Mouse (Mus musculus) CH12.LX (cell line): ENCODE measurements around the gene Fam187a. TPM values are rescaled to one million over a fixed set of nuclear protein-coding genes. Genes with fewer than 3 reads are reported as not detected.

Experiments
- DNase-seq: peaks from one replicate; pipeline ENCODE4 v3.0.0-alpha.2; 2013; ENCODE audit errors: extremely low read depth
- H3K27ac ChIP-seq: 2 replicates; pipeline ENCODE4 v1.5.1; 2012; ENCODE audit warnings: low read depth, mild to moderate bottlenecking, control low read depth, moderate library complexity; ENCODE audit not compliant: insufficient read depth
- H3K27me3 ChIP-seq: replicated peaks from 2 replicates; pipeline ENCODE3; 2012; ENCODE audit warnings: inconsistent platforms
- H3K36me3 ChIP-seq, 2 experiments: replicated peaks in 1 of 2; 2 replicates each; pipeline versions ENCODE3 to v1.6.1; 2012; ENCODE audit warnings: inconsistent platforms in 1 of 2, low read length in 1 of 2, mild to moderate bottlenecking in 1 of 2, mixed read lengths in 1 of 2, moderate library complexity in 1 of 2; ENCODE audit not compliant: control insufficient read depth in 1 of 2, insufficient read depth in 1 of 2
- H3K4me1 ChIP-seq, 2 experiments: 2 replicates each; pipeline ENCODE4 v1.6.1; 2012; ENCODE audit warnings: inconsistent platforms in 1 of 2, moderate library complexity in 1 of 2; ENCODE audit not compliant: insufficient read depth in 2 of 2, control insufficient read depth in 1 of 2
- H3K4me2 ChIP-seq: 2 replicates; pipeline ENCODE4 v1.6.1; 2012; ENCODE audit warnings: low read depth, mild to moderate bottlenecking, control low read depth; ENCODE audit not compliant: poor library complexity, insufficient read depth, severe bottlenecking
- H3K4me3 ChIP-seq, 3 experiments: fragments of 150-350 bp in 1 of 3; sonication (generic) in 1 of 3; replicated peaks in 1 of 3; 2 replicates each; pipeline versions ENCODE3 to v1.5.1; 2011 to 2012; ENCODE audit warnings: low read depth in 2 of 3, low read length in 2 of 3, mild to moderate bottlenecking in 2 of 3, moderate library complexity in 2 of 3, control low read depth in 1 of 3, improper control_type of control experiment in 1 of 3, inconsistent platforms in 1 of 3, mixed read lengths in 1 of 3; ENCODE audit not compliant: poor library complexity in 1 of 3
- H3K79me2 ChIP-seq: replicated peaks from 2 replicates; pipeline ENCODE4 v1.6.1; 2012; ENCODE audit warnings: mild to moderate bottlenecking, moderate library complexity; ENCODE audit not compliant: control insufficient read depth, poor library complexity, insufficient read depth, severe bottlenecking; ENCODE audit errors: extremely low read depth
- H3K9ac ChIP-seq: 2 replicates; pipeline ENCODE4 v1.6.1; 2012; ENCODE audit warnings: low read depth, mild to moderate bottlenecking, control low read depth, moderate library complexity; ENCODE audit not compliant: insufficient read depth
- H3K9me3 ChIP-seq: replicated peaks from 2 replicates; pipeline ENCODE3; 2012; ENCODE audit warnings: low read length, inconsistent platforms, mixed read lengths
- CHD1 ChIP-seq: IDR thresholded peaks from 2 replicates; pipeline ENCODE4 v1.6.1; 2012; ENCODE audit warnings: low read depth, low read length, improper control_type of control experiment, inconsistent platforms
- CHD2 ChIP-seq: IDR thresholded peaks from 2 replicates; pipeline ENCODE4 v1.6.1; 2011; ENCODE audit warnings: low read length, improper control_type of control experiment
- CTCF ChIP-seq, 2 experiments: IDR thresholded peaks in 1 of 2; conservative IDR thresholded peaks in 1 of 2; 2 replicates each; pipeline ENCODE4 v1.5.1; 2011 to 2012; ENCODE audit warnings: low read depth in 2 of 2, low read length in 2 of 2, improper control_type of control experiment in 1 of 2, inconsistent platforms in 1 of 2, mild to moderate bottlenecking in 1 of 2, moderate library complexity in 1 of 2
- E2F4 ChIP-seq: IDR thresholded peaks from 2 replicates; pipeline ENCODE4 v1.6.1; 2011; ENCODE audit warnings: low read depth, low read length, improper control_type of control experiment; ENCODE audit not compliant: insufficient replicate concordance
- ELF1 ChIP-seq: IDR thresholded peaks from 2 replicates; pipeline ENCODE4 v1.6.1; 2014; ENCODE audit warnings: low read depth, mild to moderate bottlenecking, inconsistent platforms, low read length, improper control_type of control experiment
- IRF4 ChIP-seq: IDR thresholded peaks from 2 replicates; pipeline ENCODE4 v1.6.1; 2014; ENCODE audit warnings: low read depth, mild to moderate bottlenecking, inconsistent platforms, low read length, improper control_type of control experiment
- JUND ChIP-seq: conservative IDR thresholded peaks from 2 replicates; pipeline ENCODE4 v1.6.1; 2011; ENCODE audit warnings: low read depth, low read length, improper control_type of control experiment
- MAX ChIP-seq: IDR thresholded peaks from 2 replicates; pipeline ENCODE4 v1.6.1; 2011; ENCODE audit warnings: low read length, improper control_type of control experiment
- MEF2A ChIP-seq: IDR thresholded peaks from 2 replicates; pipeline ENCODE4 v1.6.1; 2014; ENCODE audit warnings: low read depth, mild to moderate bottlenecking, inconsistent platforms, low read length, improper control_type of control experiment, borderline replicate concordance
- MYC ChIP-seq: IDR thresholded peaks from 2 replicates; pipeline ENCODE4 v1.6.1; 2011; ENCODE audit warnings: low read depth, mild to moderate bottlenecking, improper control_type of control experiment, low read length
- NRF1 ChIP-seq: IDR thresholded peaks from 2 replicates; pipeline ENCODE4 v1.6.1; 2014; ENCODE audit warnings: low read depth, mild to moderate bottlenecking, inconsistent platforms, low read length, improper control_type of control experiment, moderate library complexity
- PAX5 ChIP-seq: IDR thresholded peaks from 2 replicates; pipeline ENCODE4 v1.6.1; 2012; ENCODE audit warnings: low read length, inconsistent platforms, mixed read lengths
- POLR2A ChIP-seq: IDR thresholded peaks from 2 replicates; pipeline ENCODE4 v1.6.1; 2011; ENCODE audit warnings: low read depth, mild to moderate bottlenecking, improper control_type of control experiment, low read length
- POLR2AphosphoS2 ChIP-seq: IDR thresholded peaks from 2 replicates; pipeline ENCODE4 v1.6.1; 2011; ENCODE audit warnings: low read depth, low read length, improper control_type of control experiment
- RCOR1 ChIP-seq: conservative IDR thresholded peaks from 2 replicates; pipeline ENCODE4 v1.6.1; 2012; ENCODE audit warnings: low read depth, mild to moderate bottlenecking, inconsistent platforms, low read length, improper control_type of control experiment
- SIN3A ChIP-seq: IDR thresholded peaks from 2 replicates; pipeline ENCODE4 v1.6.1; 2012; ENCODE audit warnings: low read length, improper control_type of control experiment, inconsistent platforms
- TBP ChIP-seq: conservative IDR thresholded peaks from 2 replicates; pipeline ENCODE4 v1.6.1; 2011; ENCODE audit warnings: low read depth, low read length, improper control_type of control experiment
- ZKSCAN1 ChIP-seq: IDR thresholded peaks from 2 replicates; pipeline ENCODE4 v1.6.1; 2012; ENCODE audit warnings: low read depth, inconsistent platforms, low read length, improper control_type of control experiment, borderline replicate concordance
- ZNF384 ChIP-seq: IDR thresholded peaks from 2 replicates; pipeline ENCODE4 v1.6.1; 2012; ENCODE audit warnings: low read depth, low read length, improper control_type of control experiment, inconsistent platforms
- dilution Hi-C: fragments of 300-500 bp; cut with MboI; formaldehyde crosslinking; loops from 2 replicates; pipeline ENCODE4 v1.14.3; 2020; ENCODE audit warnings: low sequenced_read_pairs; ENCODE audit not compliant: extremely low pct_unique_long_range_greater_than_20kb, extremely low pct_ligation_motif_present
- in situ Hi-C: fragments of 300-500 bp; cut with MboI; formaldehyde crosslinking; loops from 3 replicates; pipeline ENCODE4 v1.14.3; 2019; ENCODE audit warnings: low sequenced_read_pairs, low pct_ligation_motif_present, low pct_unique_long_range_greater_than_20kb, mixed read lengths
- polyA plus RNA-seq: library from polyadenylated mRNA; unstranded; fragments of >175 nt; gene quantifications from 2 replicates; pipeline ENCODE4 v1.2.1, GENCODE M21; 2012; ENCODE audit warnings: low read depth; ENCODE audit not compliant: insufficient read length
- total RNA-seq, 2 experiments: library from RNA; depleted of rRNA; stranded (reverse); fragments of 300-350 nt in 1 of 2; fragments of >200 nt in 1 of 2; gene quantifications; 2 replicates each; pipeline ENCODE4 v1.2.3; 2012 to 2014

Fam187a gene
- total and polyA plus RNA-seq, 3 experiments, result not detected

- no peaks in the 10 kb centered on the region for H3K36me3 ChIP-seq
- dilution Hi-C loops, result no loop called here
- no peak overlapping the region for H3K4me2 ChIP-seq
- no peak overlapping the region for H3K4me3 ChIP-seq
- no peak for DNase-seq
- peaks cover 2 to 8% of the 10 kb centered on the region in 2 experiments; a peak in 3 of 4 replicates for H3K4me1 ChIP-seq
- TF ChIP-seq ELF1, result no peak
- no peak for TF ChIP-seq CTCF (conservative IDR thresholded peaks at IDR 0.05 in 1 of 2, IDR thresholded peaks at IDR 0.05 in 1 of 2; ENCODE audit: low read depth in 2 of 2, low read length in 2 of 2)
- TF ChIP-seq ZNF384, result no peak
- no peak for TF ChIP-seq ZKSCAN1
- no peak for TF ChIP-seq POLR2A
- TF ChIP-seq SIN3A, result no peak
- TF ChIP-seq MAX, result no peak
- no peak for TF ChIP-seq TBP
- no peak for TF ChIP-seq POLR2AphosphoS2
- no peak for TF ChIP-seq IRF4
- no peak overlapping the region for H3K27ac ChIP-seq
- in situ Hi-C loops, result loop anchor here (5.0 kb wide), 2 partner anchors 38 to 98 kb away; no protein-coding TSS in a partner anchor
- H3K79me2 ChIP-seq, result no peaks in the 10 kb centered on the region
- H3K9me3 ChIP-seq, result no peaks in the 10 kb centered on the region
- H3K27me3 ChIP-seq, result peaks cover 73% of the 10 kb centered on the region
- H3K9ac ChIP-seq, result no peak overlapping the region
Observed at GRCm38 (mm10) chr11:102894716-102895115, 9.7 kb downstream of the Fam187a start.

GRCm38 (mm10) chr11:102895779-102896178 lies 10.8 kb downstream of the Fam187a start:
- H3K4me1 ChIP-seq, result peaks cover 5 to 11% of the 10 kb centered on the region in 2 experiments
- in situ Hi-C loops (loop anchor here (5.0 kb wide), 2 partner anchors 37 to 97 kb away; no protein-coding TSS in a partner anchor), dilution Hi-C loops (no loop called here)
- DNase-seq, result no peak
- no peak overlapping the region for H3K9ac ChIP-seq
- H3K4me3 ChIP-seq, result no peak overlapping the region
- TF ChIP-seq RCOR1 (no peak), CHD1 (no peak), E2F4 (no peak), POLR2AphosphoS2 (no peak), NRF1 (no peak), PAX5 (no peak), POLR2A (no peak), MYC (no peak), CHD2 (no peak), ELF1 (no peak), IRF4 (no peak), JUND (no peak), SIN3A (no peak), CTCF (conservative IDR thresholded peaks at IDR 0.05 in 1 of 2, IDR thresholded peaks at IDR 0.05 in 1 of 2; ENCODE audit: low read depth in 2 of 2, low read length in 2 of 2) (no peak), MEF2A (no peak)
- H3K27me3 ChIP-seq, result peaks cover 69% of the 10 kb centered on the region
- no peaks in the 10 kb centered on the region for H3K36me3 ChIP-seq
- H3K4me2 ChIP-seq, result no peak overlapping the region
- H3K9me3 ChIP-seq, result no peaks in the 10 kb centered on the region
- H3K27ac ChIP-seq, result no peak overlapping the region
- no peaks in the 10 kb centered on the region for H3K79me2 ChIP-seq
